Mouse (Mus musculus): Measurements from ENCODE around the gene Tbc1d2. TPM values are rescaled to one million over a fixed set of nuclear protein-coding genes. Genes with fewer than 3 reads are reported as not detected.
"Not testable (repeated sequence)": the region's sequence is repeated elsewhere in the genome, so short reads cannot be mapped to it uniquely, and the experiment has no call there.

Gene Tbc1d2
- polyA plus RNA-seq, 1 experiment from 2014 or later: 2.7 TPM

DNA sequence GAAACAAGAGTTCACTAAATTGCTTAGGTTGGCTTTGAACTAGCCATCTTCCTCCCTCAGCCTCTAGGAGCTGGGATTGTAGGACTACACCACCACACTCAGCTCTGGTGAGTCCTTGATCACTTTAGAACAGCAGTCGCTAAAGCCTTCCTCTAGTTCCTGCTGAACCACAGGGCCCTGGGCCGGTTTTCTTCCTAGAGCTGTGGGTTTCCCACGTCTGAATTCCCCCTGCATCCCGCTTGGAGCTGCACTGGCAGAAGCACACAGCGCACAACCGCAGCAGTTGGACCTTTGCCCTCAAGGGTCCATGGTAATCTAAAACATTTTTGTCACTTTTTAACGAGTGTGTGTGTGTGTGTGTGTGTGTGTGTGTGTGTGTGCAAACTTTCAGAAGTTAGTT is 47.3 kb downstream of the Tbc1d2 start:
- Histone ChIP-seq H3K27ac (replicated peaks) (no peak overlapping the region), H3K36me3 (ENCODE audit: control insufficient read depth, insufficient read depth, low read length) (no peaks in the 10 kb centered on the region), H3K27me3 (ENCODE audit: control insufficient read depth, insufficient read depth, low read length) (no peaks in the 10 kb centered on the region; the same call in 1 of the 2 replicates), H3K4me2 (replicated peaks; ENCODE audit: low read depth) (no peak overlapping the region), H3K9me3 (ENCODE audit: control insufficient read depth, low read length) (no peaks in the 10 kb centered on the region), H3K4me3 (ENCODE audit: low read depth, low read length) (no peak overlapping the region), H3K9ac (ENCODE audit: low read length) (no peak overlapping the region), H3K4me1 (replicated peaks; ENCODE audit: control insufficient read depth, insufficient read depth) (no peaks in the 10 kb centered on the region)
- DNase-seq (ENCODE audit: low spot score): no peak
- TF ChIP-seq CTCF (IDR thresholded peaks at IDR 0.05; ENCODE audit: low read depth) (no peak), EP300 (optimal IDR thresholded peaks at IDR 0.05) (no peak)
- no peak for ATAC-seq (ENCODE audit: low FRiP score, low TSS enrichment)
- 57% methylated on average over 7 of the region's 7 CpGs for WGBS

DNA sequence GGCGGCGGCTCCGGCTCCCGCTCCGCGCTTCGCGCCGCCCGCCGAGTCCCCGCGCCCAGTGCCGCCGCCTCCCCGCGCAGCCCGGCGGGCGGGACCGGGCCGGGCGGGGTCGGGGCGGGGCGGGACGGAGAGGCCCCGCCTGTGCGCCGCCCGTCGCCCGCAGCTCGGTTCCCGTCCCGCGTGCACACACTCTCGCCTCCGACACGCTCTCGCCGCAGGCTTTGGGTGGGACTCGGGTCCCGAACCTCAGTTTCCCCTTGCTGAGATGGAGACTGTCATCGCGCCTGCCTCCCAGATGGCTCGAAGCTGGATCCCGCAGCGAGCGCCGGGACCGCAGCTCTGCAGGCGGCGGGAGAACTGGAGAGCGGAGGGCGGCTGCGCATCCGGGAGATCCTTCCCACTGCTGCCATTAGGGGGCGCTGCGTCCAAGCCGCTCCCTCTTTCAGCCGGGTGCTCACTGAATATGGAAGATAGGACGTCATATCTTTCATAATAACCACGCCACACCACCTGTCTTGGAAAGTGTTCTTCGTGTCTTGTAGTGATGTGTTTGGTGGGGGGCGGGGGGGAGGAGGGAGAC is 48.1 kb downstream of the Tbc1d2 start, which contains the start of gene Coro2a:
Gene Coro2a (minus strand): TSS at position 359 of the 580 bp plus-strand sequence.
- Histone ChIP-seq H3K36me3 (ENCODE audit: control insufficient read depth, insufficient read depth, low read length) (no peaks in the 10 kb centered on the region), H3K9ac (ENCODE audit: low read length) (peak within 1 kb of the TSS; percentile 69), H3K4me2 (replicated peaks; ENCODE audit: low read depth) (peak within 1 kb of the TSS; percentile 88), H3K27me3 (ENCODE audit: control insufficient read depth, insufficient read depth, low read length) (no peaks in the 10 kb centered on the region; the same call in 1 of the 2 replicates), H3K9me3 (ENCODE audit: control insufficient read depth, low read length) (no peaks in the 10 kb centered on the region), H3K4me3 (ENCODE audit: low read depth, low read length) (peak within 1 kb of the TSS; percentile 56), H3K27ac (replicated peaks) (peak within 1 kb of the TSS; percentile 77), H3K4me1 (replicated peaks; ENCODE audit: control insufficient read depth, insufficient read depth) (no peaks in the 10 kb centered on the region)
- DNase-seq (ENCODE audit: low spot score): peak; percentile 92
- peak; percentile 65 for ATAC-seq (ENCODE audit: low FRiP score, low TSS enrichment)
- WGBS: under 1% methylated on average over 52 of the region's 66 CpGs
- no peak for TF ChIP-seq EP300 (optimal IDR thresholded peaks at IDR 0.05)
- TF ChIP-seq CTCF (IDR thresholded peaks at IDR 0.05; ENCODE audit: low read depth): peak; percentile 97

DNA sequence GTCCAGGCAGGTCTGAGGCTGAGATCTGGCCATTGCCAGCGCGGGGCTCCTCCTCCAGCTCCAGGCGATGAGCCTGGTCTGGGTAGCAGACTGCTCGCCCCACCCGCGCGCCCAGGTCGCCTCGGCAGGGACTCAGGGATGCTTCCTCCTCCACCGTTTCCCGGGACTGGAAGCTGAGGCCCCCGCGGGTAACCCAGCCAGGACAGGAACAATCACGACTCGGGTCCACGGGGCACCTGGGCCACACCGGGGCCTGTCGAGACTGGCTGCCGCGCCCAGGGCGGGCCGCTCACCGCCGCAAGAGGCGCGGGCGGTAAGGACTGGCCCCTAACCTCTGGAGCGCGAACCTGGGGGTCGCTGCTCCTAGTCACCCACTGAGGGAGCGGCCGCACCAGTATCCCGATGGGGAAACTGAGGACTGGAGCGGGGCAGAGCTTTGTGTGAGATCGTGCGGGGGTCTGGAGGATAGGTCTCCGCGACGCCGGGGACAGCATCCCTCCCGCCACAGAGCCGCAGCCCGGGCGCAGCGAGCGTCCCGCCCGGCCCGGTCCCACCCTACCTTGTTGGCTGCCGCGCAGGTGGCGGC is 48.7 kb downstream of the Tbc1d2 start:
- no peaks in the 10 kb centered on the region for H3K36me3 ChIP-seq (ENCODE audit: control insufficient read depth, insufficient read depth, low read length)
- H3K27ac ChIP-seq (replicated peaks): peak overlapping the region; percentile 77
- TF ChIP-seq EP300 (optimal IDR thresholded peaks at IDR 0.05) (no peak), CTCF (IDR thresholded peaks at IDR 0.05; ENCODE audit: low read depth) (no peak)
- peak overlapping the region; percentile 56 for H3K4me3 ChIP-seq (ENCODE audit: low read depth, low read length)
- no peaks in the 10 kb centered on the region for H3K4me1 ChIP-seq (replicated peaks; ENCODE audit: control insufficient read depth, insufficient read depth)
- ATAC-seq (ENCODE audit: low FRiP score, low TSS enrichment) (peak; percentile 34), DNase-seq (ENCODE audit: low spot score) (peak; percentile 68)
- peak overlapping the region; percentile 88 for H3K4me2 ChIP-seq (replicated peaks; ENCODE audit: low read depth)
- H3K27me3 ChIP-seq (ENCODE audit: control insufficient read depth, insufficient read depth, low read length): no peaks in the 10 kb centered on the region; the same call in 1 of the 2 replicates
- H3K9me3 ChIP-seq (ENCODE audit: control insufficient read depth, low read length): no peaks in the 10 kb centered on the region
- H3K9ac ChIP-seq (ENCODE audit: low read length): peak overlapping the region; percentile 69
- WGBS: 1% methylated on average over 41 of the region's 52 CpGs

DNA sequence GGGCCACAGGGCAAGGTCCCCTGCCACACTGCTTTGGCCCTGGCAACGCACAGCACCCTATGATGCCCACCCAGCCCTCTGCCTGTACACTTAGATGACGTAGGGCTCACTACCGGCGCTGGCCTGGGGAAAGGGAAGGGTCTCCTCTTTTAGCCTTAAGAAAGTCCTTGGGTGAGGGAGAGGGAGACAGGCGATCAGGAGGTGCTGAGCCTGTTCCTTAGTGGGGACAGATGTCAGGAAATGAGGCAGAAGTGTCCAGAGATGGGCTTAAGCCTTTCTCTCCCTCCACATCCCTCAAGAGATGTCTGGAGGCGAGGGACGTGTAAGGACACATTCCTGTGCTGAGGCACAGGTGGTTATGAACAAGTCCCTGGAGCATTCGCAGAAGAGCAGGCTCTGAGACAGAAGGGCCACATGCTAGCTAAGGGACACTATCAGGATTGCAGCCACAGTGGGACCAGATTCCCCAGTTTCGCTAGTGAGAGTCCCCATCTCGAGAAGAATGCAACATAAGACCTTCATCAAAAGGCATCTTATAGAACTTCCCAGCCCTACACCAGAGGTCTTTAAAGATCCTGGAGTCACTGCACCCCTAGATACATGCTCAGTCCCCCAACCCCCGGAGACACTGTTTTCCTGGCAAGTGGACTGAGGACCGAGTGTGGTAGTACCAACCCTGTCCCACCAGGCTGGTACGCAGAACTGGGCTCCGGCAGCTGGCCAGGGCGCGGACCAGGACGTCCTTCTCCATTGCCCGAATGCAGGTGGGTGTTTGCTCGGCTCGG is 49.3 kb downstream of the Tbc1d2 start:
- Histone ChIP-seq H3K9me3 (ENCODE audit: control insufficient read depth, low read length) (no peaks in the 10 kb centered on the region), H3K4me1 (replicated peaks; ENCODE audit: control insufficient read depth, insufficient read depth) (no peaks in the 10 kb centered on the region), H3K36me3 (ENCODE audit: control insufficient read depth, insufficient read depth, low read length) (no peaks in the 10 kb centered on the region), H3K27ac (replicated peaks) (peak overlapping the region; percentile 77), H3K9ac (ENCODE audit: low read length) (peak overlapping the region; percentile 69), H3K4me2 (replicated peaks; ENCODE audit: low read depth) (peak overlapping the region; percentile 88), H3K4me3 (ENCODE audit: low read depth, low read length) (peak overlapping the region; percentile 56), H3K27me3 (ENCODE audit: control insufficient read depth, insufficient read depth, low read length) (no peaks in the 10 kb centered on the region; the same call in 1 of the 2 replicates)
- ATAC-seq (ENCODE audit: low FRiP score, low TSS enrichment) (no peak), DNase-seq (ENCODE audit: low spot score) (no peak)
- WGBS: 34% methylated on average over 20 of the region's 20 CpGs
- TF ChIP-seq CTCF (IDR thresholded peaks at IDR 0.05; ENCODE audit: low read depth): no peak
- TF ChIP-seq EP300 (optimal IDR thresholded peaks at IDR 0.05): no peak

DNA sequence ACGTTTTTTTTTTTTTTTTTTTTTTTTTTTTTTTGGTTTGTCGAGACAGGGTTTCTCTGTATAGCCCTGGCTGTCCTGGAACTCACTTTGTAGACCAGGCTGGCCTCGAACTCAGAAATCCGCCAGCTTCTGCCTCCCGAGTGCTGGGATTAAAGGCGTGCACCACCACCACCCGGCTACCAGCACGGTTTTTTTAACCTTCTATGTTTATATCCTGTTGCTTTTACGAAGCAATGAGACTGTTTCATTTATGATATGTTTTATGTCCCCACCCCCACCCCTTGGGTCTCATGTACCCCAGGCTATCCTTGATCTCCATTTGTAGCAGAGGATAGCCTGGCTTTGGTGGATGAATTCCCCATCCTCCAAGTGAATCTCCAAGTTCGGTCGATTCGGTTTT is 50.4 kb downstream of the Tbc1d2 start:
- H3K9ac ChIP-seq (ENCODE audit: low read length); DNase-seq (ENCODE audit: low spot score); H3K4me2 ChIP-seq (replicated peaks; ENCODE audit: low read depth); H3K9me3 ChIP-seq (ENCODE audit: control insufficient read depth, low read length); ATAC-seq (ENCODE audit: low FRiP score, low TSS enrichment); H3K27me3 ChIP-seq (ENCODE audit: control insufficient read depth, insufficient read depth, low read length); H3K4me1 ChIP-seq (replicated peaks; ENCODE audit: control insufficient read depth, insufficient read depth); H3K27ac ChIP-seq (replicated peaks); H3K4me3 ChIP-seq (ENCODE audit: low read depth, low read length); H3K36me3 ChIP-seq (ENCODE audit: control insufficient read depth, insufficient read depth, low read length): not testable (repeated sequence)
- WGBS: 70% methylated on average over 12 of the region's 12 CpGs
